Mouse (Mus musculus): ENCODE results near the gene Agpat1.

Gene Agpat1

GRCm38 (mm10) chr17:34572361-34572760, 31.7 kb upstream of the Agpat1 start:
- H3K36me3 ChIP-seq (ENCODE audit: control insufficient read depth, insufficient read depth, low read length, poor library complexity, severe bottlenecking) = no peaks in the 10 kb centered on the region
- no peaks in the 10 kb centered on the region for H3K27me3 ChIP-seq (ENCODE audit: control insufficient read depth, insufficient read depth, low read length, poor library complexity, severe bottlenecking)
- peak; percentile 10 for DNase-seq (ENCODE audit: low read depth, low spot score)

GRCm38 (mm10) chr17:34576577-34576976, 27.5 kb upstream of the Agpat1 start:
- DNase-seq (ENCODE audit: low read depth, low spot score) = no peak
- Histone ChIP-seq H3K36me3 (ENCODE audit: control insufficient read depth, insufficient read depth, low read length, poor library complexity, severe bottlenecking) (no peaks in the 10 kb centered on the region), H3K27me3 (ENCODE audit: control insufficient read depth, insufficient read depth, low read length, poor library complexity, severe bottlenecking) (no peaks in the 10 kb centered on the region)

GRCm38 (mm10) chr17:34578070-34578469, 26.0 kb upstream of the Agpat1 start:
- Histone ChIP-seq H3K36me3 (ENCODE audit: control insufficient read depth, insufficient read depth, low read length, poor library complexity, severe bottlenecking) (no peaks in the 10 kb centered on the region), H3K27me3 (ENCODE audit: control insufficient read depth, insufficient read depth, low read length, poor library complexity, severe bottlenecking) (no peaks in the 10 kb centered on the region)
- DNase-seq (ENCODE audit: low read depth, low spot score) = peak; percentile 83

DNA sequence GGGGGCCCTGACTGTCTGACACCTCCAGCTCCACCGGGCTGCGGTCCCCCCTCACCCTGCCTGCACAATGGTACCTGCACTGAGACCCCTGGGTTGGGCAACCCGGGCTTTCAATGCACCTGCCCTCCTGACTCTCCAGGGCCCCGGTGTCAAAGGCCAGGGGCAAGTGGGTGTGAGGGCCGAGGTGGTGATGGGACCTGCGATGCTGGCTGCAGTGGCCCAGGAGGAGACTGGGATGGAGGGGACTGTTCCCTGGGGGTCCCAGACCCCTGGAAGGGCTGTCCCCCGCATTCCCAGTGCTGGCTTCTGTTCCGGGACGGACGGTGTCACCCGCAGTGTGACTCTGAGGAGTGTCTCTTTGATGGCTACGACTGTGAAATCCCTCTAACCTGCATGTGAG, 21.5 kb upstream of the Agpat1 start:
- Histone ChIP-seq H3K27me3 (ENCODE audit: control insufficient read depth, insufficient read depth, low read length, poor library complexity, severe bottlenecking) (no peaks in the 10 kb centered on the region), H3K36me3 (ENCODE audit: control insufficient read depth, insufficient read depth, low read length, poor library complexity, severe bottlenecking) (no peaks in the 10 kb centered on the region)
- no peak for DNase-seq (ENCODE audit: low read depth, low spot score)

GRCm38 (mm10) chr17:34583397-34583796, 20.7 kb upstream of the Agpat1 start:
- no peak for DNase-seq (ENCODE audit: low read depth, low spot score)
- Histone ChIP-seq H3K27me3 (ENCODE audit: control insufficient read depth, insufficient read depth, low read length, poor library complexity, severe bottlenecking) (no peaks in the 10 kb centered on the region), H3K36me3 (ENCODE audit: control insufficient read depth, insufficient read depth, low read length, poor library complexity, severe bottlenecking) (no peaks in the 10 kb centered on the region)

DNA sequence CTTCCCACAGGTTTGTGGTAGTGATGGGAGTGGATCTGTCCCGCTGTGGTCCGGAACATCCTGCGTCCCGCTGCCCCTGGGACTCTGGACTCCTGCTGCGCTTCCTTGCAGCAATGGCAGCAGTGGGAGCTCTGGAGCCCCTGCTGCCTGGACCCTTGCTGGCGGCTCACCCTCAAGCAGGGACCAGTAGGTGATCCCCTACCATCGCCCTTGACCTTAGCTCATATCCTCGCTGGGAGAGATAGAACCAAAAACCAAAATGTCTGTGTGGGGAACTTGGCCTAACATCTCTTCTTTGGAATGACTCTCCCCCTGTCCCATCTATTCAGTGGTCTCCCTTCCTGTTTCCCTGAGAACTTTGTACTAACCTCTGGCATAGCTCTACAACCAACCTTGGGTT, 20.2 kb upstream of the Agpat1 start:
- H3K36me3 ChIP-seq (ENCODE audit: control insufficient read depth, insufficient read depth, low read length, poor library complexity, severe bottlenecking) = no peaks in the 10 kb centered on the region
- no peaks in the 10 kb centered on the region for H3K27me3 ChIP-seq (ENCODE audit: control insufficient read depth, insufficient read depth, low read length, poor library complexity, severe bottlenecking)
- DNase-seq (ENCODE audit: low read depth, low spot score) = no peak

DNA sequence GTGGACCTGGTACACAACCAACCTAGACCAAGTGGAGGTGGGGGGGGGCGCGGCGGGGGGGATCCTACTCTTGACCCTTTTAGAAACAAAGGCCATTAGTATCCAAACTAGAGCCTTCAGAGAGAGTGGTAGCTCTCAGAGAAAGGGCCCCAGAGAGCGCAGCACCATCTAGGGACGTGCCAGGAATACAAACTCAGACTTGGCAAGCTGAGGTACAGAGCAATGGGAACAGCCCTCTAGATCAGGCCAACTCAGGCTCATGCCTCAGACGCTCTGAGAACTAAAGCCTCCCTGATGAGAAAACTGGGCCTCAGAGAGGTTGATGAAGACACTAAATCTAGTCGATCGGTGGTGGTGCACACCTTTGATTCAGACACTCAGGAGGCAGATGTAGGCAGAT, 18.9 kb upstream of the Agpat1 start:
- DNase-seq (ENCODE audit: low read depth, low spot score) = no peak
- no peaks in the 10 kb centered on the region for H3K27me3 ChIP-seq (ENCODE audit: control insufficient read depth, insufficient read depth, low read length, poor library complexity, severe bottlenecking)
- no peaks in the 10 kb centered on the region for H3K36me3 ChIP-seq (ENCODE audit: control insufficient read depth, insufficient read depth, low read length, poor library complexity, severe bottlenecking)

DNA sequence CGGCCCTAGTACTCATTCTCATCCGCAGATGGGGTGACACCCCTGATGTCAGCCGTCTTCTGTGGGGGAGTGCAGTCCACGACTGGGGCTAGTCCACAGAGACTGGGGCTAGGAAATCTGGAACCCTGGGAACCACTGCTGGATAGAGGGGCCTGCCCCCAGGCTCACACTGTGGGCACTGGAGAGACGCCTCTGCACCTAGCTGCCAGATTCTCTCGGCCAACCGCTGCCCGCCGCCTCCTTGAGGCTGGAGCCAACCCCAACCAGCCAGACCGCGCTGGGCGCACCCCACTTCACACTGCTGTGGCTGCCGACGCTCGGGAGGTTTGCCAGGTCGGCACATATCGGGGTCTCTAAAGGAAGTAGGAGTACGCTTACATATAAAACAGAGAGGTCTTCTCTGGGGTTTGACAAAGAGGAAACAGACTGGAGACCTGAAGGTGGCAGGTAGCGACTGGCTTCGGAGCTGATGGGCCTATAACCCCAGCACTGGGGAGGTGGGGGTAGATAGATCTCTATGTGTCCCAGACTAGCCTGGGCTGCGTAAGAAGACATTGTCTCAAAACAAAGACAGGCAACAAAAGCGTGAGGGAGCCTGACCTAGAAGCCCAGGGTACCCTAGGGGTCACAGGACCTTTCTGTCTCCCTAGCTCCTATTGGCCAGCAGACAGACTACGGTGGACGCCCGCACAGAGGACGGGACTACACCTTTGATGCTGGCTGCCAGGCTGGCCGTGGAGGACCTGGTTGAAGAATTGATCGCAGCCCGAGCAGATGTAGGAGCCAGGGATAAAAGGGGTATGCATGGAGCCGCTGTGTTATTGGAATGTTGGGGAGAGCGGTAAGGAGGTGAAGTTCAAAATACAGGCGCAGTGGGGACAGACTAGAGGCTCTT, 17.9 kb upstream of the Agpat1 start:
- no peak for DNase-seq (ENCODE audit: low read depth, low spot score)
- Histone ChIP-seq H3K27me3 (ENCODE audit: control insufficient read depth, insufficient read depth, low read length, poor library complexity, severe bottlenecking) (0 out of 2 replicates have a peak, but pooled peaks cover under 1% of the 10 kb centered on the region), H3K36me3 (ENCODE audit: control insufficient read depth, insufficient read depth, low read length, poor library complexity, severe bottlenecking) (peaks cover 1% of the 10 kb centered on the region; the same call in 1 of the 2 replicates)

DNA sequence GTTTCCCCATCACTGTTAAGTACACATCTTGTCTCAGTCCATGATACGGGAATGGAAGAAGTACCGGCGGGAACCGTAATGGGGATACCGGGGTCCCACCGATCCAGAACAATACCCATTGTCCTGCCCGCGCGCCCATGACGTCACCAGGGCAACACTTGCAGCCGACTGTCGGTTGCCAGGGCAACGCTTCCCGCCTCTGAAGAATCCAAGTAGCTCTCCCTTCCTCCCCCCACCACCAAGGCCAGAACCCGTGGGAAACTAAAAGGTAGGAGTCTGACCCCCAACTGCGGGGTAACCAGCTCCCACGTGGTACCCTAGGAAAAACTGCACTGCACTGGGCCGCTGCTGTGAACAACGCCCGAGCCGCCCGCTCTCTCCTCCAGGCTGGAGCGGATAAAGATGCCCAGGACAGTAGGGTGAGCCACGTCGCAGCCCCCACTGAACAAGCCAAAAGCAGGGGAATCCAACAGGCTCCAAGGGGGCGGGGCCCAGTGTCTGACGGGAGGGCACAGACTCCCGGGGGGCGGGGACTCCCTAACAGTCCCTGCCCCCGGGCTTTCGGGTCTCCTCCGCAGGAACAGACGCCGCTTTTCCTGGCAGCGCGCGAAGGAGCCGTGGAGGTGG, 17.2 kb upstream of the Agpat1 start:
- Histone ChIP-seq H3K27me3 (ENCODE audit: control insufficient read depth, insufficient read depth, low read length, poor library complexity, severe bottlenecking) (0 out of 2 replicates have a peak, but pooled peaks cover 2% of the 10 kb centered on the region), H3K36me3 (ENCODE audit: control insufficient read depth, insufficient read depth, low read length, poor library complexity, severe bottlenecking) (peaks cover 2% of the 10 kb centered on the region; the same call in 1 of the 2 replicates)
- DNase-seq (ENCODE audit: low read depth, low spot score) = peak; percentile 69

GRCm38 (mm10) chr17:34587423-34587811, 16.6 kb upstream of the Agpat1 start:
- Histone ChIP-seq H3K27me3 (ENCODE audit: control insufficient read depth, insufficient read depth, low read length, poor library complexity, severe bottlenecking) (0 out of 2 replicates have a peak, but pooled peaks cover 2% of the 10 kb centered on the region), H3K36me3 (ENCODE audit: control insufficient read depth, insufficient read depth, low read length, poor library complexity, severe bottlenecking) (peaks cover 2% of the 10 kb centered on the region; the same call in 1 of the 2 replicates)
- peak; percentile 96 for DNase-seq (ENCODE audit: low read depth, low spot score)

GRCm38 (mm10) chr17:34587814-34588213, 16.2 kb upstream of the Agpat1 start:
- Histone ChIP-seq H3K27me3 (ENCODE audit: control insufficient read depth, insufficient read depth, low read length, poor library complexity, severe bottlenecking) (0 out of 2 replicates have a peak, but pooled peaks cover 2% of the 10 kb centered on the region), H3K36me3 (ENCODE audit: control insufficient read depth, insufficient read depth, low read length, poor library complexity, severe bottlenecking) (peaks cover 2% of the 10 kb centered on the region; the same call in 1 of the 2 replicates)
- DNase-seq (ENCODE audit: low read depth, low spot score) = no peak

DNA sequence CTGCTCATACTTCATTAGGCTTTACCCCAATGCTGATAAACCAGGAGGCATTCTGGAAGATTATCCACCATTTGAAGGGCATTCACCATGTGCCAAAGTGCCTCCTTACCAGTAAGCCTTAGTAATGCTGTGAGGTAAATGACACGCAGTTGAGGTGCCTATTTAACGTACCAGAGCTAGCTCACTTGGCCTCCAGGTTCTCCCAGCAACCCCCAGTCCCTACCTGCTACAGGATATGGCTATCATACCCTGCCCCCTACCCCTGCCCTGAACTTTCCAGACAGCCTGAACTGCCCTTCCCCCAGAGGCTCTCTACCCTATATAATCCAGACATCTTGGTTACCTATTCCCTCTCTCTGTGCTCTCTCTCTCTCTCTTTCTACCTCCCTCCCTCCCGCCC, 15.3 kb upstream of the Agpat1 start:
- peaks cover 2% of the 10 kb centered on the region; the same call in 1 of the 2 replicates for H3K36me3 ChIP-seq (ENCODE audit: control insufficient read depth, insufficient read depth, low read length, poor library complexity, severe bottlenecking)
- 0 out of 2 replicates have a peak, but pooled peaks cover 2% of the 10 kb centered on the region for H3K27me3 ChIP-seq (ENCODE audit: control insufficient read depth, insufficient read depth, low read length, poor library complexity, severe bottlenecking)
- no peak for DNase-seq (ENCODE audit: low read depth, low spot score)

GRCm38 (mm10) chr17:34589206-34589605, 14.9 kb upstream of the Agpat1 start:
- Histone ChIP-seq H3K36me3 (ENCODE audit: control insufficient read depth, insufficient read depth, low read length, poor library complexity, severe bottlenecking) (peaks cover 2% of the 10 kb centered on the region; the same call in 1 of the 2 replicates), H3K27me3 (ENCODE audit: control insufficient read depth, insufficient read depth, low read length, poor library complexity, severe bottlenecking) (0 out of 2 replicates have a peak, but pooled peaks cover 2% of the 10 kb centered on the region)
- no peak for DNase-seq (ENCODE audit: low read depth, low spot score)

GRCm38 (mm10) chr17:34589681-34590101, 14.4 kb upstream of the Agpat1 start, which contains the start of gene Gpsm3:
Gene Gpsm3 (plus strand): TSS chr17:34589806.
- H3K36me3 ChIP-seq (ENCODE audit: control insufficient read depth, insufficient read depth, low read length, poor library complexity, severe bottlenecking) = peaks cover 4% of the 10 kb centered on the region
- peak; percentile 58 for DNase-seq (ENCODE audit: low read depth, low spot score)
- 0 out of 2 replicates have a peak, but pooled peaks cover 2% of the 10 kb centered on the region for H3K27me3 ChIP-seq (ENCODE audit: control insufficient read depth, insufficient read depth, low read length, poor library complexity, severe bottlenecking)

All from splenic B cell, adult 2 months (primary cell).